ENCODE assay signal across 1 mouse cellular context in genomic region chr13:107035511-107036113, GRCm38 (mm10).
TF ChIP-seq lines count a peak whose summit lies in the region.

No protein-coding gene starts in this region.

TF ChIP-seq in MEL, 35 proteins besides CTCF, POLR2A, EP300 and RAD21 (continued from another document):
- TF ChIP-seq USF2 (IDR thresholded peaks at IDR 0.05; ENCODE audit: borderline replicate concordance in 1 of 2, insufficient read depth in 1 of 2, low read depth in 1 of 2, low read length in 2 of 2) (no peak), TBP (IDR thresholded peaks at IDR 0.05; ENCODE audit: low read depth, low read length) (peak; percentile 71), SIN3A (IDR thresholded peaks at IDR 0.05; ENCODE audit: low read length) (peak; percentile 34; the same call in 1 of the 2 replicates), ETS1 (IDR thresholded peaks at IDR 0.05; ENCODE audit: low read depth, low read length) (peak; percentile 66), GATA1 (IDR thresholded peaks at IDR 0.05; ENCODE audit: low read depth, low read length) (peak; percentile 88), MXI1 (IDR thresholded peaks at IDR 0.05; ENCODE audit: low read depth, low read length) (peak; percentile 19; the same call in 1 of the 2 replicates), ZMIZ1 (IDR thresholded peaks at IDR 0.05; ENCODE audit: low read depth, low read length) (peak; percentile 7; the same call in 1 of the 2 replicates), NELFE (IDR thresholded peaks at IDR 0.05; ENCODE audit: low read depth, low read length) (peak; percentile 51; the same call in 1 of the 2 replicates), TCF12 (IDR thresholded peaks at IDR 0.05; ENCODE audit: low read depth, low read length) (peak; percentile 64; the same call in 1 of the 2 replicates), NRF1 (IDR thresholded peaks at IDR 0.05; ENCODE audit: insufficient read depth, low read depth, low read length, poor library complexity, severe bottlenecking) (no peak), ZC3H11A (IDR thresholded peaks at IDR 0.05; ENCODE audit: low read depth, low read length) (0 out of 2 replicates have a peak, but pooled peaks have one; percentile 12), POLR2AphosphoS2 (IDR thresholded peaks at IDR 0.05; ENCODE audit: low read length) (peak; percentile 64), CHD2 (IDR thresholded peaks at IDR 0.05; ENCODE audit: low read length) (no peak), MAZ (IDR thresholded peaks at IDR 0.05; ENCODE audit: low read depth, low read length) (no peak), CHD1 (IDR thresholded peaks at IDR 0.05; ENCODE audit: low read depth, low read length) (no peak; the same call in 1 of the 2 replicates)
